Mouse (Mus musculus): ENCODE measurements around the gene Gucy2c. TPM values are rescaled to one million over a fixed set of nuclear protein-coding genes. Genes with fewer than 3 reads are reported as not detected.

Gene Gucy2c
- total RNA-seq, 2 experiments from 2014 or later = 0.11 TPM; not detected in 1

DNA sequence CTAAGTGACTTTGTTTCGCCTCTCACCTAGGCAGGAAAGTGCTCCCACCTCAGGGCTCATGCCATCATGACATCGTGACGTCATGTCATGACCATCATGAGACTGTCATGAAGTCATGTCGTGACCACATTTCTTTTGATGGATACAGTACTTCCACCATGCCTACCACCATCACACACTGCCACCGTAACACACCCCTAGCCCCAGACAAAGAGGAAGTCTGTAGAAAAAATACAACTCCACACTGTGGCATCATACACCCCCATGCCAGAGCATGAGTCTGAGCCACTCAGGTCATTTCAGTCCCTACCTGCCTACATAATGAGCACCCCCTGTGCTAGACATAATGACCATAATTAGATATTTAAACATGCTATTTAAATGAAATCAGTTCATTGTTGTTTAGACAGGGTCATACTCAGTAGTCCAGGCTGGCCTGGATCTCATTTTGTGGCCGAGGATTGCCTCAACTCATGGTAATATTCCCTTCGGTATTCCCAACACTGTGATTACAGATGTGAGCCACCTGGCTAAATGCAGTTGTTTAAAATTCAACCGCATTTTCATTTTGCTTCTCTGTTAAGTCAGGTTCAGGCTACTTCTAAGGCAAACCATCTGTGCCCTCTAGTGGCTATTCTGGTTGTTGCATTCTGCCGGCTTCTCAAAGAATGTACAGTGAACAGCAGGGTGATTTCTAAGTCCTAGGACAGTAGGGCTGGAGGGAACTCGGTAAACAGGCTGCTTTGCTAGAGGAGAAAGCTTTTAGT, 39.0 kb downstream of the Gucy2c start:
- peak; percentile 87 for ATAC-seq (ENCODE audit: poor library complexity, severe bottlenecking)

DNA sequence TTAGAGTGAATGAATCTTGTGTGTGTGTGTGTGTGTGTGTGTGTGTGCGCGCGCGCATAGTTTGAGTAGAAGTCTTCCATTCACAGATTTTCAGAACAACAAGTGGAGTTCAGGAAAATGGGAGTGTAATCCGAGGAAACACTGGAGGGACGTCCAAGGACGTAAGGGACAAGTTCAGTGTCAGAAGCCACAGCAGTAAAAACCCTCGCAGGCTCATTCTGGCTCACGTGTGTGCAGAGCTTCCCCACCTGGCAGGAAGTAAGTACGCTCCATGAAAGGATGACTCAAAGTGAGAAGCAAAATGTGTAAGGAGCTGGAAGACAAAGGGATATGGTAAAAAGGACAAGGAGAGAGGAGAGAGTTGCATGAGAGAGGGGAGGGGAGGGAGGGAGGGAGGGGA, 40.3 kb downstream of the Gucy2c start:
- no peak for ATAC-seq (ENCODE audit: poor library complexity, severe bottlenecking)

DNA sequence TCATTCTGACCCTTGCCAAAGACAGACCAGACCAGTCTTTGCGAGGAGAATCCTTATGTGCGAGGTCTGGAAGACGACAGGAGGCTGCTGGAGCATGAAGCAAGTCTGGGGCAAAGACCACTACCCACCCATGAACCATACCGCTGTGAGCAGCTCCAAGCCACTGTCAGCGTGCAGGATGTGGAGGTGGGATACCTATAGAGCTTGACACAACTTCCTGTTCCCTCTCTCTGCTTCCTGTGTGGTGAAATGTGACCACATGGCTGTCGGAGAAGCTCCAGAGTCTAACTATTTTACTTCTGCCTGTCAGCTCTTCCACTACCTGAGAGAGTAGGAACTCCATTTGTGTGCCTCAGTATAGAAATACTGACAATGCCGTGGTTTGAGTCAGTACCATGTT, 45.8 kb downstream of the Gucy2c start:
- peak; percentile 98 for ATAC-seq (ENCODE audit: poor library complexity, severe bottlenecking)

DNA sequence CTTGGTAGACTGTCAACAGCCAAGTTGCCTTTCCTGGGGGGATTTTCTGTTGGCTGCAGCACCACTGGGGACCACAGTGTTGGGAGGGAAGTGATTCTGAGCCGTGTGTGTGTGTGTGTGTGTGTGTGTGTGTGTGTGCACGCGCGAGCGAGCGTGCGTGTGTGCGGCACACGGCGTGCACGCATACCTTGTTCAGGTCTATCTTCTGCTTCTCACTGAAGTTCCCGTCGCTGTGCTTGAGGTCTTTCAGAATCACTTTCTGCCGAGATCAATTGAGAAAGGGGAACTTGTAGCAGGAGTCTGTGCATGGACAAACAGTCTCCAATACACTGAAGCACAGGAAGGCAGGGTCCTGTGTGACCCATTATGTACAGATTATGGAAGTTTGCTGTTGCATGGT, 53.4 kb downstream of the Gucy2c start:
- peak; percentile 94 for ATAC-seq (ENCODE audit: poor library complexity, severe bottlenecking)

DNA sequence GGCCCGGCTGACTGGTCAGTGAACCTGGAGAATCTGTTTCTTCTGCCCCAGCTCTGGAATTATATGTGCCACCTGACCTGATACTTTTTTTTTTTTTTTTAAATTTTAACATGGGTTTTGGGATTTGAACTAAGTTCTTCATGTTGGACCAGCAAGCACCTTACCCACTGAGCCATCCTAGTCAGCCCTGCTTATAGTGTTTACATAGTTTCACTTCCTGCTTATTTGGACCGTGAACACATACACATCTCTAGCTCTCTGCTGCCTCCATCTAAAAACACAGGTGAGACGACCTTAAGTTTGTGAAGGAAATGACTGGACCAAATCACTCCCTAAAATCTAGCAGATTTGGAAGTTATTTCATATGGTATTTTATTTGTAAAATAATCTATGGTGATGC, 58.4 kb downstream of the Gucy2c start:
- ATAC-seq (ENCODE audit: poor library complexity, severe bottlenecking) = 0 out of 2 replicates have a peak, but pooled peaks have one; percentile 28

DNA sequence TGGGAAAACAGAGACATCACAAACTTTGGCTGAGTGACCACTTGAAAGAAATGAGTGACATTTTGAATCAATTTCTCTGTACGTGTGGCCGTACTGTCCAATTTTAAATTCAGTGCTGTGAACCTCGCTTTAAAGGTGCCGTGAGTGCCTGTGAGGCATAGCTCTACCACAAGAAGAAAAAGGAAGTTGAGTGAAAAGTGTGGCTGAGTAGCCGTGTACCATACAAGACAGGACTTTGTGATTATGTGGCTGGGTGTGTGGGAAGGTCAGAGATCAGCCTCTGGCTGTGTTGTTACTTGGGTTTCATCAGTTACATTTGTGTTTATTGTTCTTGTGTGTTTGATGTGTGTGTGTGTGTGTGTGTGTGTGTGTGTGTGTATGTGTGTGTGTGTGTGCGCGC, 59.0 kb downstream of the Gucy2c start:
- 0 out of 2 replicates have a peak, but pooled peaks have one; percentile 16 for ATAC-seq (ENCODE audit: poor library complexity, severe bottlenecking)

DNA sequence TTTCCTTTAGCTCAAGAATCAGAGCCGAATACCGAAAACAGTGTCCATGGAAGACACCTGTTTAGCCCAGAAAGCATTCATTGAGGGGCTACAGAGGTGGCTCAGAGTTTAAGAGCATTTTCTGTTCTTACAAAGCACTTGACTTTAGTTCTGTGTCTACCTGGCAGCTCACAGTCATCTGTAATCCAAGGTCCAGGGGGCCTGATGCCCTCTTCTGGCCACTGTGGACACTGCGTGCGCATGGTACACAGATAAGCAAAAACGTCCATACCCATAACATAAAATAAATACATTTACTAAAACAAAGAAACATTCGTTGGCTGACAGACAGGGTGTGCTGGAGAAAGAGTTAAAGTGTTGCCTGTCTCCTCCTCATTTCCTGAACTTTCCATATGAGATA, 59.6 kb downstream of the Gucy2c start:
- ATAC-seq (ENCODE audit: poor library complexity, severe bottlenecking) = peak; percentile 83

DNA sequence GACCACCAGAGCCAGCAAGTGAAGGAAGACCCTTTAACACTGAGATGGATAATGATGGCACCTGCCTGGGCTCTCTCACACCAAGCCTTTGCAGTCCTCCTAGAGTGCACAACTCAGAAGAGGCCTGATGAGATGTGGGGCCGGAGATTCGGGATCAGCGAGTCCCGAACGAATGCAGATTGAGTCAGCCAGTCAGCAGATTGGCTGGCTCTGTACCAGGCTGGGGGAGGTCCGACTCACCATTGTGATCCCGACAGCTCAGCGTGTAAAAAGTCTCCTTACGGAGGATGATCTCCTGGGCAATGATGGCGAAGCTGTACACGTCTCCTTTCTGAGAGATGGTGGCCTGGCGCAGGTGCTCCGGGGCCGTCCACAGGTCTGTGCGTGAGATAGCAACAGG, 61.1 kb downstream of the Gucy2c start:
- no peak for ATAC-seq (ENCODE audit: poor library complexity, severe bottlenecking)

DNA sequence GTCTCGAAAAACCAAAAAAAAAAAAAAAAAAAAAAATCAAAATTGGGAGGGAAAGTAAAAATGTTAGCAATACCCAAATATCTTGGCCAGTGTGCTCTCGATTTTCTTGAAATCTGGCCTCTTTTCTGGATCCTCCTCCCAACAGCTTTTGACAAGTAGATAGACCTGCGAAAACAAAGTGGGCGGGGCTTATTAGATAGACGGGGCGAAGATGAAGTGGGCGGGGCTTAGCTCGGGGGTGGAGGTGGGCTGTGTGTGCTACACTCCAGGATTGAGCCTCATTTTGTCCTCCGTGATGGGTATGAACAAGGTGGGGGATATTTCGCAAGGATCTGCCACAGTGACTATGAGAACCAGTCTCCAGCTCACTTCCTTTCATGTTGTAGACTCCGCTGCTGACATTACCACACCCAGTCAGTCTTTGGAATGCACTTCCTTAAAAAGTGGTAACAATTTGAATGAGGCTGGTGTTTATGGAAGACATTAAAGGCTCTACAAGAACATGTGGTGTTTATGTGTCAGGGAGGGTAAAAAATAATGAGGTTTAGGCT, 65.6 kb downstream of the Gucy2c start:
- peak; percentile 87 for ATAC-seq (ENCODE audit: poor library complexity, severe bottlenecking)

DNA sequence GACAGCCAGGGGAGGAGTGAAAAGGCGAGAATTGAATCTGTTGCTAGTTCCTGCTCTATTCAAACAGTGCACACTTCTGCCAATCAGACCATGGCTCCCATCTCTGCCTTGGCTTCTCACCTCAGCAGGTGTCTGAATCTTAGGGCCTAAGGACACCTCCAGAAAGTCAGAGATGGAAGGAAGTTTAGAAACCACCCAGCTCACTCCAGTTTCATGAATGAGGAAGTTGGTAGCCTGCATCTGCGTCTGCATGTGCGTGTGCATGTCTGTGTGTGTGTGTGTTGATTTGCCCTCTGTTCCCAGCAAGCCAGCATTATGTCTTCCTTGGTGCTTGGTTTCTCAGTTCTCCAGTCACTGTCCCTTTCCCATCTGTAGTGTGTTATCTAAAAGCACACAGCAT, 67.5 kb downstream of the Gucy2c start:
- peak; percentile 69 for ATAC-seq (ENCODE audit: poor library complexity, severe bottlenecking)

DNA sequence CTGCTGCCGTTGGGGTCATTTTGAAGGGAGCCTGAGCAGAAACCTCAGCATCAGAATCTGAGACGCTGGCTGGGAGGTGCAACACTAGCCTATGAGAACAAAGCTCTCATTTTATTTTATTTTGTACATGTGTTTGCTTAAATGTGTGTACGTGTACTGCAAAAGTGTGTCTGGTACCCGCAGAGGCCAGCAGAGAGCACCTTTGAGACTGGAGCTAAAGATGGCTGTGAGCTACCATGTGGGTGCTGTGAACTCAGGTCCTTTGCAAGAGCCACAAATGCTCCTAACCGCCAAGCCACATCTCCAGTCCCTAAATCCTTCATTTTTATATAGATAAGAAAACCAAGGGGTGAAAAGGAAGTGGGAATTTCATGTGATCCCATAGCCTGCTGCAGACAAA, 71.2 kb downstream of the Gucy2c start:
- ATAC-seq (ENCODE audit: poor library complexity, severe bottlenecking) = no peak

DNA sequence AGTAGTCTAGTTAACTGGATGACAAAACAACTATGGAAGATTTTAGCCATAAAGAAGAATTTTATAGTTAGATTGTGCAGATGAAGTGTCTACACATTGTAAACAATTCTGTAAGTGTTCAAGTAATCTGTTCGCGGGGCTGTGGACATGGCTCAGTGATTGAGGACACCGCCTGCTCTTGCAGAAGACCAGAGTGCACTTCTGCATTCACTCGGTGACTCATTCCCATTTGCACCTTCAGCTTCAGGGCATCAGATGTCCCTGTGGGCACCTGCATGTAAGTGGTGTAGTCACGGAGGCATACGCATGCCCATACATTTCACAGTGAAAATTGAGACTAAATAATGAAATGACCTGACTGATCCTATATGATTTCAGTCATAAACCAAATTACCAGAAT, 73.0 kb downstream of the Gucy2c start:
- ATAC-seq (ENCODE audit: poor library complexity, severe bottlenecking) = peak; percentile 69

DNA sequence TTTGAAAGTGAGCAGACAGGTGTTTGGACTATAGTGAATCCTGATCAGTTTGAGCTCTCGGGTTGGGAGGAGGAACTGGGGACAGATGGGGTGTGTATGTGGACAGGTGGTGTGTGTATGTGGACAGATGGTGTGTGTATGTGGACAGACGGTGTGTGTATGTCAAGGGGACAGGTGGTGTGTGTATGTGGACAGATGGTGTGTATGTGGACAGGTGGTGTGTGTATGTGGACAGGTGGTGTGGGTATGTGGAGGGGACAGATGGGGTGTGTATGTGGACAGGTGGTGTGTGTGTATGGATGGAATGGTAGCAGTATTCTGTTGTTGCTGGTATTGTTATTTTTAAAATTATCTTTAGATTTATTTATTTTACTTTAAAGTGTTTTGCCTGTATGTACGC, 79.7 kb downstream of the Gucy2c start:
- ATAC-seq (ENCODE audit: poor library complexity, severe bottlenecking) = no peak

DNA sequence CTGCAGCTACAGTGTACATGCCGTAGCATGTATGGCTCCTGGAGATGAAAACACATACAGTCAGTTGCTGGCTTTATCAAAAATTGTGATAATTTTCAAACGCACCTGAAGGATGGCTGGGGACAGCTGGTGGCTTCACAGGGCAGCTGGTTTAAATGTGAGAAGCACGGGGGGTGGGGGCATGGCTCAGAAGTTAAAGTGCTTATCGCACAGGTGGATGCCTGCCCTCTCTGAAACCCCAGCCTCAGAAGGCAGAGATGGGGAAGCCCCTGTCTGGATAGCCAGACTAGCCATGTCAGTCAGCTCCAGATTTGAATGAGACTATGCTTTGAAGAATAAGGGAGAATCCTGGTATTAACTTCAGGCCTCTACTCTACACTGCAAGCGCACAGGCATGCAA, 80.4 kb downstream of the Gucy2c start:
- ATAC-seq (ENCODE audit: poor library complexity, severe bottlenecking) = no peak

DNA sequence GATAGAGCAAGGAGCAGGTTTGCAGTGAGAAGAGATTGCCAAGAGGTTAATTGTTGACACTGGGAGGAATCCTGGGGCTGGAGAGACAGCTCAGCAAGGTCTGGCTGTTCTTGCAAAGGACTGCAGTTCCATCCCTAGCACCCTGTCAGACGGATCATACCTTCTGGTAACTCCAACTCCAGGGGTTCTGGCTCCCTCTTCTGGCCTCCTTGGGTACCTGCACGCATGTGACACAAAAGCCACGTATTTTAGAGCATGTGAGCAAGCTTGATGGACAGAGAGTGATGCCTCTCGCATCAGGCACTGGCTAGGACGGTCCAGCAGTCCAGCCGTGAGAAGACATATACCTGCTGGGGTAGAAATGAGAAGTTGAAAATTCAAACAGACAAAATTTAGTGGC, 90.3 kb downstream of the Gucy2c start:
- ATAC-seq (ENCODE audit: poor library complexity, severe bottlenecking) = no peak

DNA sequence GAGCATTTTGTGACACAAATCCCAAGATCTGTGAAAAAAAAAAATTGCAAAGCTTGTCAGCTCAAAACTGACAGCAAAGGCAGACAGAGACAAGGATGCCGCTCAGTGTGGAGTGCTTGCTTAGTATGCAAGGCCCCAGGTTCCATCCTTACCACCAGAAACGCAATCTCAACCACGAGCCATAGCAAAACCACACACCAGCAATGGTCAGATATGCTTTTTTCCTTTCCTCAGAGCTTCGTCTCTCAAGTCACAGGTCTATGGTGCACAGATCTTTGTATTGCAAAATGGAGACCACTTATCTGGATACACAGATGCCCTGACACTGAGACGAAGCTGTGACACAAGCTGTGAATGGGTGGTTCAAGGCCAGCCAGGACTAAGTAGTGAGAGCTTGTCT, 91.0 kb downstream of the Gucy2c start:
- peak; percentile 33 for ATAC-seq (ENCODE audit: poor library complexity, severe bottlenecking)

DNA sequence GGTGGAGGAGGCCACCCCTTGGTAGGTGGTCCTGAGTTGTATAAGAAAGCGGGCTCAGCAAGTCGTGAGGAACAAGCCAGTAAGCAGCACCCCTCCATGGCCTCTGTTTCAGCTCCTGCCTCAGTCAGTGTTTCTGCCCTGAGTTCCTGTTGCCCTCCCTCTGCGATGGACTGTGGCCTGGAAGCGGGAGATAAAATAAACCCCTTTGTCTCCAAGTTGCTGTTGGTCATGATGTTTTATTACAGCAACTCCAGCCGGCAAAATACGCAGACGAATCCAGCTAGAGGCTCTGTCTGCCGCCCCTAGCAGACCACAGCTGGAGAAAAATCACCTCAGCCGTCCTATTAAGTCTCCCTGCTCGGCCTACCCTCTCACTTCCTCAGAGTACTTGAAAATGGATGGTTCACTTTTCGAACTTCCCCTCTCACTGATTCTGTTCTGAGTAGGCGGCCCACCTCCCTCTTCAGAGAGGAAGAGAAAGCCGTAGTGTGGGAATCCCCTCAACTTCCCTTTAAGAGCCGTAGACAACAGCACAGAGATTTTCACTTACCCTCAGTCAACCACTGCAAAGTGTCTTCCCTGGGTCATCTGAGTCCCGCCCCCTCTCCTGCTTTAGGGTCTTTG, 91.7 kb downstream of the Gucy2c start:
- peak; percentile 95 for ATAC-seq (ENCODE audit: poor library complexity, severe bottlenecking)

DNA sequence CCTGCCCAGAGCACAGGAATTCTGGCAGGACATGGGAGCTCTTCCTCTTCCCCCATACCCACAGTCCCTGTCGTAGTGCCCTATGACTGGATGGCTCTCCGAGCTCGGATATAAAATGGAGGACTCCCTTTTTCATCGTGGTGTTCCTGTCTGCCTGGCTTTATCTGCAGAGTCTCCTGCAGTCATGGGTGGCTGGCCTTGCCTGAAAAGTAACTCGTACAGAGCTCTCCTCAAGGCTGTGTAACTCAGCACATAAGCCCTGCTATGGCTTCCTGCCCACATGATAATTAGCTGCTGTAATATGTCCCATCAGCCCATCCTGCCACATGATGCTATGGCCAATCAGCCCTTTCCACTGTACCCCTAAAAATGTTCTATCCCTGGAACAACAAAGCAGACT, 96.1 kb downstream of the Gucy2c start:
- ATAC-seq (ENCODE audit: poor library complexity, severe bottlenecking) = no peak

DNA sequence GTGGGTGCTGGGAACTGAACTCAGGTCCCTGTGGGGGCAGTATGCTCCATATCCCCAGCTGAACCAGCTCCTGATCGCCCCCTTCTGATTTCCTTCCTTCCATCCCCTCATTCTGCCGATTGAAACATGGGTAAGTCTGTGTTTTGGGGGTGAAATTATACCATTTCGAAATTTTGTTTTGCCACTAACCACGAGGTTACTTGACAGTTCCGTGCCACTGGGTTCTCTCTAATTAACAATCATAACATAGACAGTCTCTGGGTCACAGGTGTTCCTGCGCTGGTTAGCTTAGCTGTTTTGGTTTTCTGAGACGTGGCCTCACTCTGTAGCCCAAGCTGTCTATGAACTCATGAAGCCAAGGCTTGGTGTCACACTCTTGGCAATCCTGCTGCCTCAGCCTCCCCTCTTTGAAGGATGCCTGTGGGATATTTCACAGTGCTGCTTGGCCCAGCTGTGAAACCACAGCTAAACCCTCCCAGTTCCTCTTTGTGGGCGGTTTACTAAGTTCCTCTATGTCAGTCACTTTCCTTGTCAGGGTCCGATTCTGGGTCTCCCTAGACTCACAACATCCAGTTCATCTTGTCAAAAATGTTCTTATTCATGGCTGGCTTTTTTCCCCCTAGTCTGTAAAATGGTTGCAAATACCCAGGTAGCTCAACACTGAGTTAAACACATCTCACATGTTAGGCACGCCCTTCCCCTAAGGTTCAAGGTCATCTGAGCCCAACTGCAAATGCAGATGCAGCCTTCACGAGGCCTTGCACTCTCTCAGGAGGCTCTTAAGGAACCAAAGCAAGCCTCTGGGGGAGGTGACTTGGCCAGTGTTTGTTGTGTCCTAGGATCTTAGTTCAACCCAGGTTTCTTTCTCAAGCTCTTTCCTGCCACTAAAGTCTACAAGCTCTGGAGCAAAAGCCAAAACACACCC, 97.9 kb downstream of the Gucy2c start:
- peak; percentile 95 for ATAC-seq (ENCODE audit: poor library complexity, severe bottlenecking)

DNA sequence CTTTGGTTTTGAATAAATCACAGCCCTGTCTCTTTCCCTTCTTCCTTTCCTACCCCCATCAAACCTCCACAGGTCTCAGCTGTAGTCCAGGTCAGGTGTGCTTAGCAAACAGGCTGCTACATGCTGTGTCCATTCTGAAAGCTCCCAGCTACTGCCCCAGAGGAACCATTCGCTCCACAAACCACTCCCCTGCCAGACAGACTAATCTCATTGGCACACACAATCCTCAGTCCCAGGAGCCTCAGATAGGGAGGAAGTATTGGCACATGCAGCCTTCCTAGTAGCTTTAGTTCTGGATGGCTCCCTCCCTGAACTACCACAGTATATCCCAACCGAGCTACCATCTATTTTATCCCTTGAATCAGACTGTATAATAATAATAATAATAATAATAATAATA, 102.2 kb downstream of the Gucy2c start:
- ATAC-seq (ENCODE audit: poor library complexity, severe bottlenecking) = no peak

DNA sequence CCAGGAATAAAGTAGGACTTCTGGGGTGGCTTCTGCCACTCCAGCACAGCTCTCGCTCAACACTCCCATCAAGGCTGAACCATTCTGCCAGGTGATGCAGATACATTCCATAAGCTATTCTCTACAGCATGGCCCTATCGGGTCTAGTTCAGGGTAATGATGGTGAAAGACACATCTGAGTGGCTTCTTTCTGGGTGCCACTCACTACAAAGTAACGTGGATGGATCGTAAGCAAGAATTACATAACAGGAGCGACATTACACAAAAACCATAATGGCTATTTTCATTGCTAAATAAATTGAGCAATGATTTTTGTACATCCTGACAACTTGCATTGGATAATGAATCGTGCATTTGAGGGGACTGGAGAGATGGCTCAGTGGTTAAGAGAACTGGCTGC, 106.6 kb downstream of the Gucy2c start:
- peak; percentile 78 for ATAC-seq (ENCODE audit: poor library complexity, severe bottlenecking)

Measured in megakaryocyte, adult 5-6 weeks (primary cell).